Mouse (Mus musculus) heart, embryonic 15.5 days (tissue): ENCODE data around the gene Ffar2. TPM values are rescaled to one million over a fixed set of nuclear protein-coding genes. Genes with fewer than 3 reads are reported as not detected.

Source experiments
- ATAC-seq: fragments of 200-750 bp; cut with Nextera tagmentation; replicated peaks from 2 replicates; pipeline ENCODE4 v1.8.0; 2017; ENCODE audit warnings: low read depth, moderate TSS enrichment; ENCODE audit not compliant: insufficient number of reproducible peaks, insufficient read depth, low FRiP score
- H3K27ac ChIP-seq: fragments of 300-500 bp; sonication (generic); 2 replicates; pipeline ENCODE4 v1.5.1; 2015; ENCODE audit warnings: mild to moderate bottlenecking, inconsistent platforms
- H3K27me3 ChIP-seq: fragments of 300-500 bp; sonication (generic); 2 replicates; pipeline ENCODE4 v1.6.1; 2015; ENCODE audit warnings: inconsistent platforms
- H3K36me3 ChIP-seq: fragments of 300-500 bp; sonication (generic); 2 replicates; pipeline ENCODE4 v1.6.1; 2015; ENCODE audit warnings: mild to moderate bottlenecking, inconsistent platforms
- H3K4me1 ChIP-seq: fragments of 300-500 bp; sonication (generic); replicated peaks from 2 replicates; pipeline ENCODE4 v1.6.1; 2015; ENCODE audit warnings: inconsistent platforms
- H3K4me2 ChIP-seq: fragments of 300-500 bp; sonication (generic); 2 replicates; pipeline ENCODE4 v1.6.1; 2015; ENCODE audit warnings: inconsistent platforms, mild to moderate bottlenecking, moderate library complexity
- H3K4me3 ChIP-seq: fragments of 300-500 bp; sonication (generic); 2 replicates; pipeline ENCODE4 v1.5.1; 2015; ENCODE audit warnings: mild to moderate bottlenecking, inconsistent platforms
- H3K9ac ChIP-seq: fragments of 300-500 bp; sonication (generic); 2 replicates; pipeline ENCODE4 v1.6.1; 2015; ENCODE audit warnings: mild to moderate bottlenecking, inconsistent platforms
- H3K9me3 ChIP-seq: fragments of 300-500 bp; sonication (generic); replicated peaks from 2 replicates; pipeline ENCODE4 v1.6.1; 2016; ENCODE audit warnings: inconsistent platforms
- WGBS: fragments of 180-500 bp; shearing (Covaris S2); methylation state at CpG from one replicate; pipeline ENCODE4 v1.1.7; 2015; ENCODE audit warnings: mixed read lengths; 5-methylcytosine and 5-hydroxymethylcytosine counted together
- polyA plus RNA-seq: library from polyadenylated mRNA; unstranded; fragments of >200 nt; fragmentation: Nextera tagmentation; extraction: Ambion mirVana; gene quantifications from 2 replicates; pipeline ENCODE4 v1.2.1, GENCODE M21; 2015

The Ffar2 gene
- polyA plus RNA-seq = 0.20 and 0.44 TPM in 2 replicates

- ATAC-seq = no peak
- Histone ChIP-seq H3K9me3 (no peaks in the 10 kb centered on the region), H3K4me1 (no peaks in the 10 kb centered on the region), H3K27ac (no peak within 1 kb of the TSS), H3K36me3 (no peaks in the 10 kb centered on the region), H3K4me3 (no peak within 1 kb of the TSS), H3K4me2 (no peak within 1 kb of the TSS), H3K27me3 (no peaks in the 10 kb centered on the region; the same call in 1 of the 2 replicates), H3K9ac (no peak within 1 kb of the TSS)
- WGBS = 88% methylated on average over 18 of the region's 18 CpGs
Observed at GRCm38 (mm10) chr7:30823675-30824074, at the start of gene Ffar2. TSS of gene Ffar2 (minus strand) at chr7:30823775.

- Histone ChIP-seq H3K27ac (no peak overlapping the region), H3K4me2 (peak overlapping the region; percentile 38), H3K4me3 (no peak overlapping the region), H3K4me1 (no peaks in the 10 kb centered on the region), H3K9ac (no peak overlapping the region), H3K36me3 (no peaks in the 10 kb centered on the region), H3K27me3 (peaks cover 20% of the 10 kb centered on the region), H3K9me3 (no peaks in the 10 kb centered on the region)
- no peak for ATAC-seq
- 23% methylated on average over 15 of the region's 15 CpGs for WGBS
Observed at GRCm38 (mm10) chr7:30873083-30873482, 49.5 kb upstream of the Ffar2 start.

DNA sequence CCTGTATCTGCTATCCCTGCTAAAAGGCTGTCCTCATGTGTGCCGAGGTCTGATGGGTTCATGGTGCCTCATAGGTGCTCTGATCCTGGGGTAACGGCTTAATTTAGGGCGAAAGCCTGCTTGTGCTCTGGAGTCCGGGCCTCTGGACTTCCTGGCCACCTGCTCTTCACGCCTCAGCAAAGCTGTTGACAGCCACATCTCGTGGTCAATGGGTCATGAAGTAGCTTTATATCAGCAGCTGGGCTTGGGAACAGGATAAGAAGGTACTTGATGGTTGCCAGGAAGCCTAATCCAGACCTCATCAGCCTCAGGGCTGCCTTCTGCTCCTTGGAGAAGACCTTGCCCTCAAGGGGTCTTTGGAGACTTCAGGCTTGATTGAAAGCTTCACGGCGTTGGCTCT lies 39.8 kb upstream of the Ffar2 start:
- no peak overlapping the region for H3K4me3 ChIP-seq
- no peak overlapping the region for H3K27ac ChIP-seq
- H3K9ac ChIP-seq = no peak overlapping the region
- no peaks in the 10 kb centered on the region for H3K36me3 ChIP-seq
- H3K4me2 ChIP-seq = no peak overlapping the region
- 38% methylated on average over 8 of the region's 8 CpGs for whole genome bisulfite sequencing
- no peak for ATAC-seq
- no peaks in the 10 kb centered on the region for H3K9me3 ChIP-seq
- peaks cover 7% of the 10 kb centered on the region for H3K4me1 ChIP-seq
- peaks cover 44% of the 10 kb centered on the region for H3K27me3 ChIP-seq

DNA sequence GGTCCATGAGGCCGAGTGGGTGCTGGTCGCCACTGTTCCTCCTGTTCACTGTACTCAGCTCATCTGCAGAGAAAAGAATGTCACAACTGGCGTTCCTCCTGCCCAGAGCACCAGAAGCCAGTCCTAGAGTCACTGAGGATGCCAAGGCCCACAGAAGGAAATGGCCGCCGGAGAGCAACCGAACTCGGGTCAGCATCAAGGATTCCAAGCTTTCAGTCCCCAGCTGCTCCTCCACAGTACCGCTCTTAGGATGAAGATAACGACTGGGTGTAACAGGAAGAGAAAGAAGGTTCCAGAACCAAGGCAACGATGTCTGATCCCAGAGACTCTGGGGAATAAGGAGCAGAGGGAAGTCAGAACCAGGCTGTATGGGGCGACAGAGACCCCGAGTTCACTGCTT lies 37.9 kb upstream of the Ffar2 start, which contains the start of gene Ffar1:
TSS of gene Ffar1 (minus strand) at position 101 of the 400 bp plus-strand sequence.
- Histone ChIP-seq H3K9me3 (no peaks in the 10 kb centered on the region), H3K4me2 (no peak within 1 kb of the TSS), H3K9ac (no peak within 1 kb of the TSS), H3K4me3 (no peak within 1 kb of the TSS), H3K27ac (no peak within 1 kb of the TSS), H3K27me3 (peaks cover 36% of the 10 kb centered on the region), H3K36me3 (no peaks in the 10 kb centered on the region), H3K4me1 (peaks cover 7% of the 10 kb centered on the region)
- no peak for ATAC-seq
- WGBS = 80% methylated on average over 12 of the region's 12 CpGs

- no peak overlapping the region for H3K9ac ChIP-seq
Observed at GRCm38 (mm10) chr7:30859635-30860402, 36.2 kb upstream of the Ffar2 start.

GRCm38 (mm10) chr7:30859290-30859634 lies 35.7 kb upstream of the Ffar2 start:
- no peak overlapping the region for H3K4me3 ChIP-seq
- no peaks in the 10 kb centered on the region for H3K36me3 ChIP-seq
- H3K4me1 ChIP-seq = peaks cover 7% of the 10 kb centered on the region
- H3K27ac ChIP-seq = no peak overlapping the region
- H3K4me2 ChIP-seq = no peak overlapping the region
- no peaks in the 10 kb centered on the region for H3K9me3 ChIP-seq
- no peak overlapping the region for H3K9ac ChIP-seq
- peaks cover 32% of the 10 kb centered on the region for H3K27me3 ChIP-seq
- no peak for ATAC-seq

More at GRCm38 (mm10) chr7:30859635-30860402, 36.2 kb upstream of the Ffar2 start:
- ATAC-seq = peak; percentile 42; the same call in 1 of the 2 replicates
- peak overlapping the region; percentile 23; the same call in 1 of the 2 replicates for H3K4me3 ChIP-seq
- H3K27ac ChIP-seq = no peak overlapping the region
- peak overlapping the region; percentile 52 for H3K4me2 ChIP-seq
- 7% methylated on average over 14 of the region's 16 CpGs for WGBS
- no peaks in the 10 kb centered on the region for H3K9me3 ChIP-seq
- peaks cover 7% of the 10 kb centered on the region for H3K4me1 ChIP-seq
- H3K27me3 ChIP-seq = peaks cover 37% of the 10 kb centered on the region
- H3K36me3 ChIP-seq = no peaks in the 10 kb centered on the region

DNA sequence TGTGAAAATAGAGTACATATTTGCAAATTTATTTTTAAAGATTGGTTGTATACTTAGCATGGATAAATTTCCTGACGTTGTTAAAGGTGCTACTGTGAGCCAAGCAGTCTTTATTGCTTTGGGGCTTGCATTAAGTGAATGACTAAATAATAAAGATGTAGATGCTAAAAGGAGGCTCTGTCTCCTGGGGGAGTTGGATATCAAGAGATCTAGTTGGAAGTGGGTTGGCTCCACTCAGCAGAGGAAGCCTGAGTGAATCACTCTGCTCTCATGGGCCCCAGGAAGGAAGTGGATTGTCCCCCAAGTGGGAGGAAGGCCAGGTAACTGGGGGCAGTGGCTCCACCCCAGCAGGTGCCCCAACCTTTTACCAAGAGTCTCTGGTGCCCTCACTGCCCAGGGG lies 34.2 kb upstream of the Ffar2 start:
- peaks cover 31% of the 10 kb centered on the region for H3K27me3 ChIP-seq
- ATAC-seq = no peak

DNA sequence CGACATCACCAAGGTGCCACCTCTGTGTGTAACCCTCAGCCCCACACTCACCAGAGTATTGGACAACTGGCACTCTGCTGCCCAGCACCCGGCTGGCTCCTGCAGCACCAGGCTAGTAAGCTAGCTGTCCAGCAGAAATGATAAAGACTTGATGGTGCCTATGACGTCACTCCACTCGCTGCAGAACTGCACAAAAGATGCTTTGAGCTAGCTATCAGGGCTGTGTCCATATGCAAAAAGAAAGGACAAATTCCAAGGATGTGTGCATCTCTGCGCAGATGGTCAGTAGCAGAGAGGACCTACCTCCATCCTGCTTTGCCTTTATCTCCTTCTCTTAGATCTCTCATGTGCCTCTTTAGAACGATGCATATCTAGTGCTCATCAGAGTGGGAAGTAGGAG lies 32.5 kb upstream of the Ffar2 start, which contains the start of gene Ffar3:
TSS of gene Ffar3 (minus strand) at position 101 of the 400 bp plus-strand sequence.
- Histone ChIP-seq H3K4me3 (no peak within 1 kb of the TSS), H3K9me3 (no peaks in the 10 kb centered on the region), H3K36me3 (no peaks in the 10 kb centered on the region), H3K9ac (no peak within 1 kb of the TSS), H3K4me1 (peaks cover 3% of the 10 kb centered on the region; the same call in 1 of the 2 replicates), H3K27ac (no peak within 1 kb of the TSS), H3K4me2 (no peak within 1 kb of the TSS), H3K27me3 (peaks cover 17% of the 10 kb centered on the region)
- 49% methylated on average over 6 of the region's 6 CpGs for WGBS
- no peak for ATAC-seq

More for the DNA sequence above, 34.2 kb upstream of the Ffar2 start:
- 56% methylated on average over 1 of the region's 1 CpGs for WGBS
- Histone ChIP-seq H3K4me3 (no peak overlapping the region), H3K27ac (no peak overlapping the region), H3K9me3 (no peaks in the 10 kb centered on the region), H3K4me2 (no peak overlapping the region), H3K36me3 (no peaks in the 10 kb centered on the region), H3K4me1 (peaks cover 3% of the 10 kb centered on the region; the same call in 1 of the 2 replicates), H3K9ac (no peak overlapping the region)

DNA sequence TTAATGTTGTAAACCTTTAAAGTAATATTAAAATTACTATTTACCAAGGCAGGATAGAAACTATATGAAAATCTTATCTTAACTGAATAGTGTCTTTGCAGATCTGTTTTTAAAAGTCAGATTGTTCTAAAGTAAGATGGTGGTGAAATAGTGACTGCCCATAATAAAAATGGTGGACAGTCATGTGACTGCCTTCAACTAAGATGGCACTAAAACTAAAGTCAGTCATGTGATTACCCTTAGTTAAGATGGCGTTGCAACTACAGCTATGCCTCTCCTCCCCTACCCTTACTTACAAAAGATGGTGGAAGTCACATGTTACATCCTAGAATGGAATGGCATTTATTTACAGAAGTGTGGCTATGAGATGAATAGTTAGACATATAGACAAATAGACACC lies 27.8 kb upstream of the Ffar2 start:
- no peak overlapping the region for H3K4me3 ChIP-seq
- no peaks in the 10 kb centered on the region for H3K4me1 ChIP-seq
- H3K4me2 ChIP-seq = no peak overlapping the region
- no peak overlapping the region for H3K27ac ChIP-seq
- H3K9ac ChIP-seq = no peak overlapping the region
- no peaks in the 10 kb centered on the region for H3K36me3 ChIP-seq
- 85% methylated on average over 1 of the region's 1 CpGs for WGBS
- ATAC-seq = no peak
- H3K9me3 ChIP-seq = no peaks in the 10 kb centered on the region
- H3K27me3 ChIP-seq = peaks cover 6% of the 10 kb centered on the region

DNA sequence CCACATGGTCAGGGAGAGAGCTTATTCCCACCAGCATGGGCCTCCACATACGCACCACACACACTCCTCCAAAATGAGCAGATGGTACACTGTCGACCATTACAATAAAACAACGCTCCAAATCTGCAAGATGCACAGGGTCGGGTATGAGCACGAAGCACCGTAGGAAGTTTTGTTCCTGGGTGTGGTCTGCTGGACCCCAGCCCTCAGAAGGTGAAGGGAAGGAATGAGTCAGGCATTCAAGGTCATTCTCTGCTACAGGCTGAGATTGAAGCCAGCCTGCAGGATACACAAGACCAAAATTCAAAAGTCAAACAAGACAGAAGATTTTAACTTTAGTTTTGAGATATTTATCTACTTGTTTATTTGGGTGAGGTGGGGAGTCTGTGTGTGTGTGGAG lies 24.4 kb upstream of the Ffar2 start:
- no peaks in the 10 kb centered on the region for H3K27me3 ChIP-seq
- no peaks in the 10 kb centered on the region for H3K9me3 ChIP-seq
- no peak overlapping the region for H3K4me2 ChIP-seq
- H3K27ac ChIP-seq = no peak overlapping the region
- 64% methylated on average over 6 of the region's 6 CpGs for WGBS
- no peak overlapping the region for H3K4me3 ChIP-seq
- H3K36me3 ChIP-seq = no peaks in the 10 kb centered on the region
- ATAC-seq = no peak
- no peaks in the 10 kb centered on the region for H3K4me1 ChIP-seq
- H3K9ac ChIP-seq = no peak overlapping the region

GRCm38 (mm10) chr7:30847386-30847785 lies 23.8 kb upstream of the Ffar2 start:
- Histone ChIP-seq H3K4me1 (no peaks in the 10 kb centered on the region), H3K27me3 (no peaks in the 10 kb centered on the region), H3K9ac (no peak overlapping the region), H3K9me3 (no peaks in the 10 kb centered on the region), H3K36me3 (no peaks in the 10 kb centered on the region), H3K4me3 (no peak overlapping the region), H3K27ac (no peak overlapping the region), H3K4me2 (no peak overlapping the region)
- ATAC-seq = no peak
- 64% methylated on average over 5 of the region's 5 CpGs for WGBS
